Mouse (Mus musculus): ENCODE measurements around the gene Crebbp. TPM values are rescaled to one million over a fixed set of nuclear protein-coding genes. Genes with fewer than 3 reads are reported as not detected.
A peak's percentile ranks its signal among the peaks of the same experiment; 100 is the strongest.
"Not testable (repeated sequence)": the region's sequence is repeated elsewhere in the genome, so short reads cannot be mapped to it uniquely, and the experiment has no call there.

Gene Crebbp
- total and polyA plus RNA-seq, 2 experiments from 2014 or later, result 15.6 to 34.1 TPM

GRCm38 (mm10) chr16:4079656-4080055 lies 134.1 kb downstream of the Crebbp start:
- no peak overlapping the region for H3K4me3 ChIP-seq (ENCODE audit: low read depth, low read length)
- H3K9ac ChIP-seq (replicated peaks; ENCODE audit: low read depth, low read length), result no peak overlapping the region
- no peak overlapping the region for H3K4me2 ChIP-seq (ENCODE audit: low read depth, low read length)
- TF ChIP-seq CTCF (IDR thresholded peaks at IDR 0.05; ENCODE audit: low read depth) (no peak), EP300 (IDR thresholded peaks at IDR 0.05; ENCODE audit: low read depth) (0 out of 2 replicates have a peak, but pooled peaks have one; percentile 27)
- 25% methylated on average over 1 of the region's 1 CpGs for WGBS
- H3K4me1 ChIP-seq (ENCODE audit: control insufficient read depth, insufficient read depth), result peaks cover 17% of the 10 kb centered on the region
- H3K27ac ChIP-seq (ENCODE audit: low read depth), result peak overlapping the region; percentile 71
- no peaks in the 10 kb centered on the region for H3K9me3 ChIP-seq (replicated peaks; ENCODE audit: control insufficient read depth, low read length)
- no peaks in the 10 kb centered on the region for H3K27me3 ChIP-seq (ENCODE audit: control insufficient read depth, insufficient read depth, low read length)
- DNase-seq (ENCODE audit: low spot score) (peak; percentile 82), ATAC-seq (ENCODE audit: insufficient read depth, low read depth) (peak; percentile 56)
- peaks cover 11% of the 10 kb centered on the region for H3K36me3 ChIP-seq (replicated peaks; ENCODE audit: control insufficient read depth, insufficient read depth, low read length)

GRCm38 (mm10) chr16:4078302-4078701 lies 135.5 kb downstream of the Crebbp start:
- Histone ChIP-seq H3K9ac (replicated peaks; ENCODE audit: low read depth, low read length) (0 out of 2 replicates have a peak overlapping the region, but pooled peaks have one; percentile 88), H3K4me1 (ENCODE audit: control insufficient read depth, insufficient read depth) (peaks cover 17% of the 10 kb centered on the region), H3K4me3 (ENCODE audit: low read depth, low read length) (peak overlapping the region; percentile 88), H3K27ac (ENCODE audit: low read depth) (peak overlapping the region; percentile 92), H3K4me2 (ENCODE audit: low read depth, low read length) (peak overlapping the region; percentile 95)
- H3K9me3 ChIP-seq (replicated peaks; ENCODE audit: control insufficient read depth, low read length); DNase-seq (ENCODE audit: low spot score); H3K36me3 ChIP-seq (replicated peaks; ENCODE audit: control insufficient read depth, insufficient read depth, low read length); ATAC-seq (ENCODE audit: insufficient read depth, low read depth); H3K27me3 ChIP-seq (ENCODE audit: control insufficient read depth, insufficient read depth, low read length): not testable (repeated sequence)
- 67% methylated on average over 10 of the region's 10 CpGs for WGBS

- Histone ChIP-seq H3K4me3 (ENCODE audit: low read depth, low read length) (peak within 1 kb of the TSS; percentile 88), H3K9ac (replicated peaks; ENCODE audit: low read depth, low read length) (peak within 1 kb of the TSS; percentile 88), H3K9me3 (replicated peaks; ENCODE audit: control insufficient read depth, low read length) (no peaks in the 10 kb centered on the region), H3K4me1 (ENCODE audit: control insufficient read depth, insufficient read depth) (peaks cover 17% of the 10 kb centered on the region), H3K4me2 (ENCODE audit: low read depth, low read length) (peak within 1 kb of the TSS; percentile 95), H3K27me3 (ENCODE audit: control insufficient read depth, insufficient read depth, low read length) (no peaks in the 10 kb centered on the region), H3K27ac (ENCODE audit: low read depth) (peak within 1 kb of the TSS; percentile 92), H3K36me3 (replicated peaks; ENCODE audit: control insufficient read depth, insufficient read depth, low read length) (no peaks in the 10 kb centered on the region)
- ATAC-seq (ENCODE audit: insufficient read depth, low read depth) (peak; percentile 90), DNase-seq (ENCODE audit: low spot score) (peak; percentile 81)
- under 1% methylated on average over 58 of the region's 58 CpGs for WGBS
- TF ChIP-seq EP300 (IDR thresholded peaks at IDR 0.05; ENCODE audit: low read depth) (peak; percentile 14; the same call in 1 of the 2 replicates), CTCF (IDR thresholded peaks at IDR 0.05; ENCODE audit: low read depth) (no peak)
Observed at GRCm38 (mm10) chr16:4077384-4078061, 136.3 kb downstream of the Crebbp start, which contains the start of gene Trap1. Trap1 (minus strand) TSS chr16:4077827.

GRCm38 (mm10) chr16:4074836-4075235 lies 139.0 kb downstream of the Crebbp start:
- DNase-seq (ENCODE audit: low spot score) (no peak), ATAC-seq (ENCODE audit: insufficient read depth, low read depth) (no peak)
- Histone ChIP-seq H3K9me3 (replicated peaks; ENCODE audit: control insufficient read depth, low read length) (no peaks in the 10 kb centered on the region), H3K27ac (ENCODE audit: low read depth) (no peak overlapping the region), H3K9ac (replicated peaks; ENCODE audit: low read depth, low read length) (no peak overlapping the region), H3K36me3 (replicated peaks; ENCODE audit: control insufficient read depth, insufficient read depth, low read length) (no peaks in the 10 kb centered on the region), H3K4me1 (ENCODE audit: control insufficient read depth, insufficient read depth) (peaks cover 12% of the 10 kb centered on the region), H3K27me3 (ENCODE audit: control insufficient read depth, insufficient read depth, low read length) (no peaks in the 10 kb centered on the region), H3K4me2 (ENCODE audit: low read depth, low read length) (no peak overlapping the region), H3K4me3 (ENCODE audit: low read depth, low read length) (no peak overlapping the region)
- no peak for TF ChIP-seq EP300 (IDR thresholded peaks at IDR 0.05; ENCODE audit: low read depth)
- no peak for TF ChIP-seq CTCF (IDR thresholded peaks at IDR 0.05; ENCODE audit: low read depth)
- WGBS, result 50% methylated on average over 3 of the region's 3 CpGs

GRCm38 (mm10) chr16:4074297-4074696 lies 139.5 kb downstream of the Crebbp start:
- TF ChIP-seq EP300 (IDR thresholded peaks at IDR 0.05; ENCODE audit: low read depth) (no peak), CTCF (IDR thresholded peaks at IDR 0.05; ENCODE audit: low read depth) (peak; percentile 38; the same call in 1 of the 2 replicates)
- ATAC-seq (ENCODE audit: insufficient read depth, low read depth), result no peak
- Histone ChIP-seq H3K36me3 (replicated peaks; ENCODE audit: control insufficient read depth, insufficient read depth, low read length) (no peaks in the 10 kb centered on the region), H3K9ac (replicated peaks; ENCODE audit: low read depth, low read length) (no peak overlapping the region), H3K27ac (ENCODE audit: low read depth) (no peak overlapping the region), H3K4me2 (ENCODE audit: low read depth, low read length) (no peak overlapping the region), H3K4me1 (ENCODE audit: control insufficient read depth, insufficient read depth) (peaks cover 9% of the 10 kb centered on the region), H3K27me3 (ENCODE audit: control insufficient read depth, insufficient read depth, low read length) (no peaks in the 10 kb centered on the region), H3K4me3 (ENCODE audit: low read depth, low read length) (no peak overlapping the region), H3K9me3 (replicated peaks; ENCODE audit: control insufficient read depth, low read length) (no peaks in the 10 kb centered on the region)
- 72% methylated on average over 6 of the region's 6 CpGs for WGBS
- DNase-seq (ENCODE audit: low spot score), result no peak

Data from heart, postnatal 0 days (tissue).